Mouse (Mus musculus) MEL-GATA-1-ER (cell line): ENCODE results near the gene Alpk1.

Source experiments
- DNase-seq: peaks from one replicate; pipeline ENCODE4 v3.0.0-alpha.2; 2012; ENCODE audit warnings: low read depth; ENCODE audit errors: extremely low read depth

The Alpk1 gene

GRCm38 (mm10) chr3:127696541-127696940 lies 83.8 kb downstream of the Alpk1 start:
- DNase-seq = no peak

- DNase-seq = no peak
Measured at GRCm38 (mm10) chr3:127694802-127695771, 85.2 kb downstream of the Alpk1 start.

DNA sequence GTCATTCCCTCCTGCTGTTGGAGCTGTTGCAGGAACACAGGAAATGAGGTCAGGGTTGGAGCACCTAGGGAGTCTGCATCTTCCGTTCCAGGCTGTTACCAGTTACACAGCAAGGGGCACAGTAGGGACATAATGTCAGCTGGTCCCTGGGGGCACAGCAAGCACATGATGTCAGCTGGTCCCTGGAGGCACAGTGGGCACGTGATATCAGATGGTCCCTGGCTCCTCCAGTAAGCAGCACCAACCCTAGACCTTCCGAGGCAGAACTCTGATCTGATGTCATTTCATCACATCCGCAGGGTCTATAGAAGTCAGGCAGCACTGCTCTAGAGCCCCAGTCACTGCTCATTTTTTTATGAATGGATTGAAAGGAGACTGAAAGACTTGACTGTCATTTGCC lies 89.1 kb downstream of the Alpk1 start:
- DNase-seq = no peak

- no peak for DNase-seq
Measured at GRCm38 (mm10) chr3:127679703-127680102, 100.6 kb downstream of the Alpk1 start.

- no peak for DNase-seq
Measured at GRCm38 (mm10) chr3:127661646-127662531, 118.4 kb downstream of the Alpk1 start.

GRCm38 (mm10) chr3:127660712-127661111 lies 119.6 kb downstream of the Alpk1 start:
- no peak for DNase-seq

DNA sequence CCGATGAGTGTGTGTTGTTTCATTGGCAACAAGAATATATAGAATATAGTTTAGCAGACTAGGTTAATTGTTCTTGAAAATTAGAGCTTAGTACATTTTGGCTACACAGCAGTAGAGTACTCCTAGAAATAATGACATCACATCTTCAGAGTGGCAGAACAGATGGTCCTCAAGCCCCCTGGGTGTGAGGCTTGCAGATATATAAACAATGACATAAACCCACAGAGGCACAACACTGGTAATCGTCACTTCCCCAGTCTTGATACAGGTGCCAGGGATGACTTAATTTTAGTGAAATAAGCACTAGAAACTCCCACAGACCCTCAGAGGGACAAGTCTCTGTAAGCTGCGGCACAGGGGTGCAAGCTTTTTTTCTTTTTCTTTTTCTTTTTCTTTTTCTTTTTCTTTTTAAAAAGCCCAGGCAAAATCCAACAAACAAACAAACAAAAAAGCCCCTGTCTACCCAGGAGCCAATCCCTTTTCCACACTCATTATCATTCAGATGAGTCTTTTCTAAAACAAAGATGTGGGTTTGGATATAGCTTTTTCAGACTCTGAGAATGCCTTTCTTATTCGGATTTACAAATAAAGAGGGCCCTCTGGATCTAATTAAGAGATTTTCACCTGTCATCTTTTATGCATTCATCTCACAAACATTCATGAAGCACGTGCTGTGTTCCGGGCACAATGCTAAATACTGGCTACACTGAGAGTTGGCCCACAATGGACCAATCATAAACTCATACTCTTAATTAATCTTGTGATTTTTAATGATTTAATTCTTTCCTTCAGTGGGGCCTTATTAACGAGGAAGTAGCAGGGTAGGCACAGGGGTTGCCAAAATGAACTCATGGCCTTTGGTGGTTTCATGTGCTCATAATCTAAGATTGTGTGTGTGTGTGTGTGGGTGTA lies 128.3 kb downstream of the Alpk1 start:
- DNase-seq = no peak

- no peak for DNase-seq
Measured at GRCm38 (mm10) chr3:127646156-127646825, 134.0 kb downstream of the Alpk1 start.

- DNase-seq = no peak
Measured at GRCm38 (mm10) chr3:127642211-127642610, 138.1 kb downstream of the Alpk1 start.

GRCm38 (mm10) chr3:127640762-127641700 lies 139.3 kb downstream of the Alpk1 start:
- no peak for DNase-seq

DNA sequence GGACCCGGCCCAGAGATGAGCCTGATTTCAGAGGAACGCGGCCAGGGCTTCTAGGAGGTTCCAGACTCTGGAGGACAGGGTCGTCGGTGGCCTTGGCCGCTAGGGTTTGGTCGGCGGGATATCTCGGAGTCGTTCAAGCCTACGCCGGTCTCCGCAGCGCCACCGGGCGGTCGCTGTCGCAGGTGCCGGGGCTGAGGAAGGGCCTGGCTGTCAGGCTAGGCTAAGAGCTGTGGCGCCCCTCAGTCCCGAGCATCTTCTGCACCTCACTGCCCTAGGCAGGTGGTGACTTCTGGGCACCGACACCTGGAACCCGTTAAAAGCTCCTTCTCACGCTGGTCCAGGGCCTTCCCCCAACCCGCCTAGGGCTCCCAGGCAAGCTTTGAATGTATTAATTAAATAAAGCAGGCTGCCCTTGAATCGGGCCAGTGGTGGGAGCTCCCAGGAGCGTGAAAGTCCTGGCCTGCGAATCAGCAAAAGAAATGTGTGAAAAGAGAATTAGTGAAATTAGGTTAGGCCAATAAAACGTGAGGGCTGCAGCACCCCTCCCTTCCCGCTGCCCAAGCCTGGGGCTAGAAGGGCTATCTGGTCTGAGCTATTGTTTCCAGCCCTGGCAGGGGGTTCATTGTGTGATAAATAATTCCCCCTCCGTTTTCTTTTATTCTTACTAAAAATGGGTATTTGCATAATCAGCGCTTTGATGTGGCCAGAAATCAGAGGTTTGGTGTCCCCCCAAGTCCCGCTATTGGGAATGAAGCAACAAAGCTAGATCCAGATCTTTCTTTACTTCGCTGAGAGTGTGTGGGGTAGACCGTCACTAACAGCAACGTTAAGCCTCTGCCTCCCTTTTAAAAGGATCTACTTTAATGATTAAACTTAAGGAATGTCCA lies 140.2 kb downstream of the Alpk1 start:
- no peak for DNase-seq

- no peak for DNase-seq
Measured at GRCm38 (mm10) chr3:127634984-127635349, 145.4 kb downstream of the Alpk1 start.

DNA sequence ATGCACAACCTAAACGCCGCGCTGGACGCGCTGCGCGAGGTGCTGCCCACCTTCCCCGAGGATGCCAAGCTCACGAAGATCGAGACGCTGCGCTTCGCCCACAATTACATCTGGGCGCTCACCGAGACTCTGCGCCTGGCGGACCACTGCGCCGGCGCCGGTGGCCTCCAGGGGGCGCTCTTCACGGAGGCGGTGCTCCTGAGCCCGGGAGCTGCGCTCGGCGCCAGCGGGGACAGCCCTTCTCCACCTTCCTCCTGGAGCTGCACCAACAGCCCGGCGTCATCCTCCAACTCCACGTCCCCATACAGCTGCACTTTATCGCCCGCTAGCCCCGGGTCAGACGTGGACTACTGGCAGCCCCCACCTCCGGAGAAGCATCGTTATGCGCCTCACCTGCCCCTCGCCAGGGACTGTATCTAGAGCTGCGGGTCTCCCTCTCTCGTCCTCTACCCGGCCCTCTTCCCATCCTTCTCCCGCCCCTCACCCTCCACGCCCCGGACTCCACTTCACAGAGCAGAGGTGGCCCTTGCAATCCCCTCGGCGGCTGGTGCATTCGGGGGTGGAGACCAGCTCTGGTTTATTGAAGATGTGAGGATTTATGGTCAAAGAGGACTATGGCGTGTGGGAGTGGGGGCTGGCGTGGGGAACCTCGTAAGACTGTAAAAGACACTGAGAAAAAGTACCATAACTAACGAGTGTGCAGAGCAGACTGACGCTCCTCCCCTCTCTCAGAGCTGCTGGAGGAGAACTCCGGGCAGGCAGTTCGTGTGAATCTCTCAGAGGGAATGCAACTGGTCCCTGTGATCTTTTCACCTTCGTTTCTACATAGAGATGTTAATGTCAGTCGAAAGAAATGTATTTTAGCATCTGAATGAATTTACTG lies 146.0 kb downstream of the Alpk1 start:
- DNase-seq = peak; percentile 25

DNA sequence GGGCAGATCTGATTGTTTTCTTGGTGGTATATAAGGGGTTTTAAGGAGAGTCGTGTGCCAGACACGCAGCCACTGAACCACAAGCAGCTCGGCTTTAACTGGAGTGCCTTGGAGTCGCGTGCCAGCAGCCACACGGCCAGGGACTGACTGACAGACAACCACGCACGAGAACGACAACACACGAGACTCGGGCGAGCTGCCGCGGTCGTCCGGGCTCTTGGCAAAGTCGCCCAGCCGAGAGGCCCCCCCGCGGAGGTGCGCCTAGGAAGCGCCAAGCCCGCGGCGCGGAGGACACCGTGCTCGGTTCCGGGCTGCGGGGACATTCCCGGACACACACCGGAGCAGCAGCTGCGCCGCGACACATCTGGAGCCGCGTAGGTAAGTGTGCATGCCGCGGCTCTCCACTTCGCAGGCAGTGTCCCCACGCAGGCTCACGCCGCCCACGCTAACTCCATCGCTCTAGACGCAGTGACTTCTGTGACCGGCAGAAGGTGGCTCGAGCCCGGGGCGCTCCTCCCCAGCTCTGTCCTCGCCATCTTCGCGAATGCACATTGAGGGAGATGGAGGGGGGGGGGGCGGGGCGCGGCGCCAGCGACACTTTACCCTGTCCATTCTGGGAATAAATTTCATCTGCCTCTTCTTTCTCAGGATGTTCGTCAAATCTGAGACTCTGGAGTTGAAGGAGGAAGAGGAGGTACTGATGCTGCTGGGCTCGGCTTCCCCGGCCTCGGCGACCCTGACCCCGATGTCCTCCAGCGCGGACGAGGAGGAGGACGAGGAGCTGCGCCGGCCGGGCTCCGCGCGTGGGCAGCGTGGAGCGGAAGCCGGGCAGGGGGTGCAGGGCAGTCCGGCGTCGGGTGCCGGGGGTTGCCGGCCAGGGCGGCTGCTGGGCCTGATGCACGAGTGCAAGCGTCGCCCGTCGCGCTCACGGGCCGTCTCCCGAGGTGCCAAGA lies 147.0 kb downstream of the Alpk1 start, which contains the start of gene Neurog2:
Gene Neurog2 (plus strand): TSS at position 56 of the 953 bp plus-strand sequence.
- no peak for DNase-seq

DNA sequence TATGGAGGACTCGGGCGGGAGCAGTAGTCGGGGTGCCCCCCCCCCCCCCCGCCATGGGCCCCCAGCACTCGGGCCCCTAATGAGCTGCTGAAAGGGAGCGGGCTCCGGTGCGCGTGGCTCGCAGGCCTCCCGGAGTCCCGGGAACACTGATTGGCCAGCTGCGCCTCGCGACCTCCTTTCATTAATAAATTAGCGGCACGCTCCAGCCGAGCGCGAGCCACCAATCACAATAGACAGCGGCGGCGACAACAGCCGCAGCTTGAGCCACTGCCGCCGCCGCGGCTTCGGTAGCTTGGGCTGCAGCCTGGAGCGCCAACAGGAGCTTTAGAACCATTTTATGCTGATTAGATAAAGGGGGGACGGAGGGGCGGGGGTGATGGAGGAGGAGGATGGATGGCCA lies 147.8 kb downstream of the Alpk1 start:
- DNase-seq = peak; percentile 33

DNA sequence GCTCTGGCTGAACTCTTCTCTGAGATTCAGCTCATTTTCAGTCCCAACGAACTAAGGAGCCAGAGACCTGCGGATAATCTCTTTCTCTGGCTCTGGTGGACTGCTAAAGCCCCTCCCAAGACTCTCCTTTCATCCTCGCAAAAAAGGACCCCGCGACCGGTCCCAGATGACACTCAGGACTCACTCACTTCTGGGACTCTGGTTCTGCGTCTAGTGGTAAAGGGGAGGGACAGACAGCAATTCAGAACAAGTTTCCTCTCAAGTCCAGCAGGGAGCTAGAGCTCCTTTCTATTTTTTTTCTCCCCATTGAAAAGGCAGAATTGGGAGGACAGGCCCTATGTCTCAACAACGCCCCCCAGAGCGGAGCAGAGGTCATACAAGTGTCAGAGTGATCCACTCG lies 148.7 kb downstream of the Alpk1 start:
- no peak for DNase-seq
